Mouse (Mus musculus) embryonic facial prominence, embryonic 14.5 days (tissue): ENCODE results near the gene Elovl5. TPM values are rescaled to one million over a fixed set of nuclear protein-coding genes. Genes with fewer than 3 reads are reported as not detected.
A peak's percentile ranks its signal among the peaks of the same experiment; 100 is the strongest.
"Not testable (repeated sequence)": the region's sequence is repeated elsewhere in the genome, so short reads cannot be mapped to it uniquely, and the experiment has no call there.

Experiments used
- ATAC-seq: fragments of 200-750 bp; cut with Nextera tagmentation; 2 replicates; pipeline ENCODE4 v1.8.0; 2017; ENCODE audit warnings: low read depth, moderate number of reproducible peaks, moderate TSS enrichment
- DNase-seq: peaks from one replicate; pipeline ENCODE4 v3.0.0-alpha.2; 2015; ENCODE audit warnings: low spot score
- H3K27ac ChIP-seq: fragments of 300-500 bp; sonication (generic); replicated peaks from 2 replicates; pipeline ENCODE4 v1.5.1; 2014; ENCODE audit warnings: low read depth, mild to moderate bottlenecking, low read length, moderate library complexity
- H3K27me3 ChIP-seq: fragments of 300-500 bp; sonication (generic); replicated peaks from 2 replicates; pipeline ENCODE4 v1.6.1; 2014; ENCODE audit warnings: low read length; ENCODE audit not compliant: control insufficient read depth, insufficient read depth
- H3K36me3 ChIP-seq: fragments of 300-500 bp; sonication (generic); 2 replicates; pipeline ENCODE4 v1.6.1; 2014; ENCODE audit warnings: low read length, mixed read lengths; ENCODE audit not compliant: control insufficient read depth, insufficient read depth
- H3K4me1 ChIP-seq: fragments of 300-500 bp; sonication (generic); 2 replicates; pipeline ENCODE4 v1.6.1; 2014; ENCODE audit warnings: antibody characterized with exemption, low read length; ENCODE audit not compliant: control insufficient read depth, insufficient read depth
- H3K4me2 ChIP-seq: fragments of 300-500 bp; sonication (generic); 2 replicates; pipeline ENCODE4 v1.6.1; 2014; ENCODE audit warnings: low read depth, mild to moderate bottlenecking, low read length, moderate library complexity, mixed read lengths
- H3K4me3 ChIP-seq: fragments of 300-500 bp; sonication (generic); 2 replicates; pipeline ENCODE4 v1.5.1; 2014; ENCODE audit warnings: low read depth, mild to moderate bottlenecking, low read length
- H3K9ac ChIP-seq: fragments of 300-500 bp; sonication (generic); 2 replicates; pipeline ENCODE4 v1.6.1; 2014; ENCODE audit warnings: low read depth, mild to moderate bottlenecking, low read length, moderate library complexity, mixed read lengths
- H3K9me3 ChIP-seq: fragments of 300-500 bp; sonication (generic); 2 replicates; pipeline ENCODE4 v1.6.1; 2016; ENCODE audit warnings: low read length; ENCODE audit not compliant: control insufficient read depth
- WGBS: fragments of 180-500 bp; shearing (Covaris S2); extraction: QIAGEN DNeasy Blood & Tissue Kit; methylation state at CpG from one replicate; pipeline ENCODE4 v1.1.7; 2014; 5-methylcytosine and 5-hydroxymethylcytosine counted together
- polyA plus RNA-seq: library from polyadenylated mRNA; unstranded; fragments of >200 nt; fragmentation: Nextera tagmentation; extraction: Ambion mirVana; gene quantifications from 2 replicates; pipeline ENCODE4 v1.2.1, GENCODE M21; 2014

The Elovl5 gene
- polyA plus RNA-seq, 1 experiment from 2014 or later = 74.2 TPM

DNA sequence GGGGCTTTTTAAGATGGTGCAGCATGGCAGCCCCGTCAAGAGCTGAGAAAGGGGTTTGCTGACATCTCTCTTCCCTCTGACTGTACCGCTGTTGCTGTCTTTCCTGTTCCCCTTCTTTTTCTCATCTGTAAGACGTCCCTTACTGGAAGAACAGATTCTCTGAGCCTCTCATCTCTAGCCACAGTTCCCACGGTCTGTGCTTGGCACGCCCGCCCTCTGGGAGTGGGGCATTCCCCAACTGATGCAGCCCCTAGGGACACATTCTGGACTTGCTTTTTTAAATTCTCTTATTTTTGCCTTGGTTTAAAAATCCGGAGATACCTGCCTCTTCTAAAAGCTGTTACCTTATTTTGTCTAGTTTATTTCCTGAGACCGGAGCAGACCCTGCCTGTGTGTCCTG, 73.1 kb downstream of the Elovl5 start:
- no peaks in the 10 kb centered on the region for H3K9me3 ChIP-seq
- DNase-seq = peak; percentile 13
- H3K36me3 ChIP-seq = no peaks in the 10 kb centered on the region
- WGBS = 65% methylated on average over 8 of the region's 8 CpGs
- no peaks in the 10 kb centered on the region for H3K27me3 ChIP-seq
- no peak overlapping the region for H3K27ac ChIP-seq
- peaks cover 4% of the 10 kb centered on the region; the same call in 1 of the 2 replicates for H3K4me1 ChIP-seq
- no peak overlapping the region for H3K9ac ChIP-seq
- no peak overlapping the region for H3K4me3 ChIP-seq
- no peak for ATAC-seq
- no peak overlapping the region for H3K4me2 ChIP-seq

DNA sequence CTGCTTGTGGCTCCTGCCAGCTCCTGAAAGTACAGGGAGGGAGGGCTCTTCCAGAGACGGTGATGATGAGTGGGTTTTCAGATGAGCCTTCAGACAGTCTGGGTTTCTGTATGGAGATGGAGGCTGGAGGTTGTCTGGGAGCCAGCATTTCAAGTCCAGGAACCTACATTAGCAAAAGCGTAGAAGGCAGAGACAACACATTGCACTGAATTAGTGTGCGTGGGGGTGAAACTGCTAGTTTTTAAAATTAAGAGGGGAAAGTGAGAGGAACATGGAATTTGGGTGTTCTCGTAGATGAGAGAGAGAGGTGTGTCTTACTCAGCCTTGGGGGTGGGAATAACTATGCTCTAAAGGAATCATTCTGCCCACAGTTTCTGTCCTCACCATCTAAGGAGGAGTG, 74.5 kb downstream of the Elovl5 start:
- no peaks in the 10 kb centered on the region for H3K9me3 ChIP-seq
- no peak overlapping the region for H3K9ac ChIP-seq
- H3K27me3 ChIP-seq = no peaks in the 10 kb centered on the region
- WGBS = 90% methylated on average over 4 of the region's 4 CpGs
- DNase-seq = no peak
- no peaks in the 10 kb centered on the region; the same call in 1 of the 2 replicates for H3K4me1 ChIP-seq
- ATAC-seq = no peak
- no peak overlapping the region for H3K27ac ChIP-seq
- H3K36me3 ChIP-seq = no peaks in the 10 kb centered on the region
- no peak overlapping the region for H3K4me2 ChIP-seq
- no peak overlapping the region for H3K4me3 ChIP-seq

DNA sequence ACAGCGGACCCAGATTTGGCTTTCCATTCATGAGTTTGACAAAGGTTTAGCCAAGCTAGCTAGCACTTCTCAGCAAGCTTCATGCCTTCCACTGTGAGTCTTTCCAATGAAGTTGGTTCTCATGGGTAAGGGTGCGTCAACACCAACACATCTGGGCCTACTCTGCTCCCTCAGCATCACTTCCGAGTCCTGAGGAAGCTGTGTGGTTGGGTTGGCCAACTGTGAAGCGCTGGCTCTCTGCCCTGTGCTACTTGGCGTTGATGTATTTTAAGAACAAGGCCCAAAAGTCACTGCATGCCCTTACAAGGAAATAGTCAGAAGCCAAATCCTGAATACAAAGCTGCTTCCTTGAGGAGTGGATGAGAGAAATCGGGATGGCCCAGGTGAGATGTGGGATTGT, 75.1 kb downstream of the Elovl5 start:
- H3K27ac ChIP-seq = no peak overlapping the region
- no peak overlapping the region for H3K4me2 ChIP-seq
- H3K4me3 ChIP-seq = no peak overlapping the region
- no peaks in the 10 kb centered on the region for H3K36me3 ChIP-seq
- no peaks in the 10 kb centered on the region for H3K27me3 ChIP-seq
- WGBS = 91% methylated on average over 6 of the region's 6 CpGs
- no peak for ATAC-seq
- no peak overlapping the region for H3K9ac ChIP-seq
- H3K4me1 ChIP-seq = no peaks in the 10 kb centered on the region
- no peaks in the 10 kb centered on the region for H3K9me3 ChIP-seq
- no peak for DNase-seq

DNA sequence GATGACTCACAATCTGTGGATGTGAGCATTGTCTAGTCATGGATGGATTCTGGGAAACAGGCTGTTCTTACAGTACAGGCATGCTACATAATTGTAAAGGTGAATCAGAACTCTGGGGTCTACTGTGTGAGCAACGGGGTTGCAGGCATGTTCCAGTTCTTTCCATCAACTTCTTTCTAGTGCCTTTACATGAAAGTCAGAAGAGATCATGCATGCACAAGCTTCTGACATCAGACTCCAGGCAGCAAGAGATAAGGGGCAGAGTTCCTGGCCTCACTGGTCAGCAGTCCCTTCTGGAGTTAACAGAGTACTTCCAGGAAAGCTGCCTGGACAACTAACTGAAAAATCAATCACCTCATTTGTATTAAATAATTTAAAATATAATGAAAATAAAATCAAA, 75.9 kb downstream of the Elovl5 start:
- H3K9ac ChIP-seq = no peak overlapping the region
- no peaks in the 10 kb centered on the region for H3K4me1 ChIP-seq
- H3K4me3 ChIP-seq = no peak overlapping the region
- H3K27me3 ChIP-seq = no peaks in the 10 kb centered on the region
- no peak for DNase-seq
- H3K27ac ChIP-seq = no peak overlapping the region
- WGBS = 93% methylated on average over 1 of the region's 1 CpGs
- ATAC-seq = no peak
- no peaks in the 10 kb centered on the region for H3K36me3 ChIP-seq
- H3K9me3 ChIP-seq = no peaks in the 10 kb centered on the region
- H3K4me2 ChIP-seq = no peak overlapping the region

DNA sequence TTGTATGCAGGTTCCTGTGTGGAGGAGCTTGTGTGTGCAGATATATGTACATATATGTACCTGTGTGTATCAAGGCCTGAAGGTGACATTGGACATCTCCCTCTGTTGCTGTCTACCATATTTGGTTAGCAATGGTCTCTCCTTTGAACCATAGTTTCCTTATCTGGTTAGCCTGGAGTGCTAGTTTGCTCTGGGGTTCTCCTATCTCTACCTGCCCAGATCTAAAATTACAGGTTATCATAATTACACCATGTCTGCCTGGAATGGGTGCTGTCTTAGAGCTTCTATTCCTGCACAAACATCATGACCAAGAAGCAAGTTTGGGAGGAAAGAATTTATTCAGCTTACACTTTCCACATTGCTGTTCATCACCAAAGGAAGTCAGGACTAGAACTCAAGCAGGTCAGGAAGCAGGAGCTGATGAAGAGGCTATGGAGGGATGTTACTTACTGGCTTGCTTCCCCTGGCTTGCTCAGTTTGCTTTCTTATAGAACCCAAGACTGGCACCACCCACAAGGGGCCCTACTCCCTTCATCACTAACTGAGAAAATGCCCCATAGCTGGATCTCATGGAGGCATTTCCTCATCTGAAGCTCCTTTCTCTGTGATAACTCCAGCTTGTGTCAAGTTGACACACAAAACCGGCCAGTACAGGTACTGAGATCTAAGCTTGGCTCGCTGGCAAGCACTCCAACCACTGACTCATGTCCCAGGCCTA, 76.5 kb downstream of the Elovl5 start:
- not testable (repeated sequence) for H3K4me3 ChIP-seq
- 88% methylated on average over 2 of the region's 2 CpGs for WGBS

DNA sequence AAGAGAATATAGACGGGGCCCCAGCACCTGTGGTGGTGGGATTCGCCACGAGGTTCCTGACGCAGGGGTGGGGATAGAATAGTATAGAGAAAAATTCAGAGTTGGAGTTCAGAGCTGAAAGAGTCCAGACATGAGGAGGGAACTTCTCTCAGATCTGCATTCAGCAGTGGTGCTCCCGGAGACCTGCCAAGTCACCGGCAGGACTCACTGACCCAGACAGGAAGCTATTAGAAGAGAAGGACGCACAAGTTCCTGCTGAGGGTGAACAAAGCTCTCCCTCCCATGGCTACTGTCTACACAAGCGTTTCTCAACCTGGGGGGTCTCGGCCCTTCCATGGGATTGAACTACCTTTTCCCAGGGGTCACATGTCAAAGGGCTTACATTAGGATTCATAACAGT, 78.1 kb downstream of the Elovl5 start:
- Histone ChIP-seq H3K27me3 (no peaks in the 10 kb centered on the region), H3K9me3 (no peaks in the 10 kb centered on the region), H3K27ac (no peak overlapping the region), H3K9ac (no peak overlapping the region), H3K4me3 (no peak overlapping the region), H3K4me1 (no peaks in the 10 kb centered on the region), H3K4me2 (no peak overlapping the region), H3K36me3 (no peaks in the 10 kb centered on the region)
- WGBS = 74% methylated on average over 9 of the region's 9 CpGs
- ATAC-seq (no peak), DNase-seq (no peak)

More for the DNA sequence above, 76.5 kb downstream of the Elovl5 start:
- H3K9me3 ChIP-seq, H3K27ac ChIP-seq, ATAC-seq, H3K36me3 ChIP-seq, H3K4me1 ChIP-seq, DNase-seq, H3K9ac ChIP-seq, H3K27me3 ChIP-seq, H3K4me2 ChIP-seq: not testable (repeated sequence)

DNA sequence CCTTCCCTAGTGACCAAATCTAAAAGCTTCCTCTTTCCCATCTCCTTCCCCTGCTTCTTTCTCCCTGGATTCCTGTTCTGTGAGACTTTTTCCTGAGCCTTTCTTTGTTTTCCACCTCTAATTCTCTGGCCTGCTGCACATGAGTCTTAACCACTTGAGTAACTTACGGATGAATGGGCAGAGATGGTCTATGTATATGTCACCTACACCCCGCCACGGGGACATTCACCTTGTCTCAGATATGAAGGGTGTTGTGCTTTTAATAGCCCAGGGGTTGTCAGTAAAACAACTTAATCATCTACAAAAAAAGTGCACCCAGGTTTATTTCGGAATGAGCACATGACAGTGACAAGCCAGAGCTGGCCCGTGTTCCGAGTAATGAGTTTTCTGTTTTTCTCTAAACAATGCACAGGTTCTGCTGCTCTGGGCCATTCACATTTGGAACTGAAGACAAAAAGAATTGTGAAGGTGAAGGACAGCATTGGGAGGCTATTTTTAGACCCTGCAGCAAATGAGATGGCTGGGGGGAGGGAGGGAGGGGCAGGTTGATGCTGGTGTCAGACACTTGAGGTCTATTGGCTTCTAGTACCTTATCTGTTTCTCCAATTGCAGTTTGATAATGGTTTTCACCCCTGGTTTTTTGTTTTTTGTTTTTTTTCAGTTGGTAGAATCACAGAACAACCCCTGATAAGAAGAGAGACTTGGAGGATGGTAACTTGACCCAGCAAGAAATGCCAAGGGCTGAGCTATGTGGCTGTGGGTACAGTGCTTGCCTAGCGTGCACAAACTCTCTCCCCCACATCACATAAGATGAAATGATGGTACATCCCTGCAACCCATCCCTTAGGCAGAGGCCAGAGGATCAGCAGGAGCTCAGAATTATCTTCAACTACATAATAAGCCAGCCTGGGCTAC, 83.7 kb downstream of the Elovl5 start:
- 83% methylated on average over 7 of the region's 7 CpGs for WGBS
- ATAC-seq = no peak

DNA sequence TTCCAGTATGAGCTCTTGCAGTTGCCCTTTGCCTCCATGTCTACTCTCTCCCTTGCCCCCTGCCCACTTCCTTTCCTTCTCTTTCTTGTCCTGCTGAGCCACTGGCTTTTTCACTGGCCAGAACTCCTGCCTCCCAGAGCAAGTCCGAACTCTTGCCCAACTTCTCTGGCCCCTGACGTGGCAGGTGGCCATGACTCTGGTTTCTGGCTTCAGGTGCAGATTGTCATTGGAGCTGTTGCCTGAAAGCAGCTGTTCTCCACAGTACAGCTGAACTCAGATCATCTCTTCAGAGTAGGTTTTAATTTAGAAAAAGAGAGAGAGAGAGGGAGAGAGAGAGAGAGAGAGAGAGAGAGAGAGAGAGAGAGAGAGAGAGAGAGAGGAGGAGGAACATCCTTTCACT, 86.1 kb downstream of the Elovl5 start:
- Histone ChIP-seq H3K27me3 (no peaks in the 10 kb centered on the region), H3K27ac (no peak overlapping the region), H3K4me2 (no peak overlapping the region), H3K36me3 (no peaks in the 10 kb centered on the region), H3K4me1 (no peaks in the 10 kb centered on the region), H3K9ac (no peak overlapping the region), H3K4me3 (no peak overlapping the region), H3K9me3 (no peaks in the 10 kb centered on the region)
- DNase-seq (no peak), ATAC-seq (no peak)
- WGBS = 81% methylated on average over 2 of the region's 2 CpGs

More for the DNA sequence above, 83.7 kb downstream of the Elovl5 start:
- Histone ChIP-seq H3K9me3 (no peaks in the 10 kb centered on the region), H3K36me3 (no peaks in the 10 kb centered on the region), H3K4me1 (no peaks in the 10 kb centered on the region), H3K9ac (no peak overlapping the region), H3K4me2 (no peak overlapping the region), H3K4me3 (no peak overlapping the region), H3K27ac (no peak overlapping the region), H3K27me3 (no peaks in the 10 kb centered on the region)
- no peak for DNase-seq
